Mouse (Mus musculus): ENCODE results near the gene Slc6a12. TPM values are rescaled to one million over a fixed set of nuclear protein-coding genes. Genes with fewer than 3 reads are reported as not detected.

Gene Slc6a12
- polyA plus RNA-seq (2015; fragmentation: Nextera tagmentation; extraction: Ambion mirVana): 0.27 and 0.37 TPM in 2 replicates

GRCm38 (mm10) chr6:121343026-121343770, at the start of gene Slc6a12:
TSS of gene Slc6a12 (plus strand) at chr6:121343076.

GRCm38 (mm10) chr6:121299954-121300353, 42.9 kb upstream of the Slc6a12 start, which contains the start of gene Slc6a13:
TSS of gene Slc6a13 (plus strand) at chr6:121300227.

Small RNA genes within 50 kb of the gene (microRNA-seq; reads per million reads assigned to microRNA genes)
- 0 reads per million in 2 experiments for gene Gm24855

Other genes starting within 250 kb of the Slc6a12 start
- 15.1 and 19.9 TPM in 2 replicates for gene Mical3, start 212.1 kb upstream of the Slc6a12 start, polyA plus RNA-seq (2015; fragmentation: Nextera tagmentation; extraction: Ambion mirVana)
- gene Pex26, start 159.4 kb upstream of the Slc6a12 start, polyA plus RNA-seq (2015; fragmentation: Nextera tagmentation; extraction: Ambion mirVana): 2.5 and 2.7 TPM in 2 replicates
- gene Tuba8, start 132.4 kb upstream of the Slc6a12 start, polyA plus RNA-seq (2015; fragmentation: Nextera tagmentation; extraction: Ambion mirVana): 1.4 and 3.0 TPM in 2 replicates
- gene Usp18, start 97.2 kb upstream of the Slc6a12 start, polyA plus RNA-seq (2015; fragmentation: Nextera tagmentation; extraction: Ambion mirVana): 3.8 and 4.5 TPM in 2 replicates
- 29.2 and 31.2 TPM in 2 replicates for gene Slc6a13, start 42.8 kb upstream of the Slc6a12 start, polyA plus RNA-seq (2015; fragmentation: Nextera tagmentation; extraction: Ambion mirVana)
- gene Iqsec3, start 130.6 kb downstream of the Slc6a12 start, polyA plus RNA-seq (2015; fragmentation: Nextera tagmentation; extraction: Ambion mirVana): 1.4 TPM in 2 replicates

Data from skeletal muscle tissue, postnatal 0 days (tissue).